Mouse (Mus musculus) E14TG2a.4 (cell line): ENCODE results near the gene AI837181.

Experiments used
- CTCF ChIP-seq: conservative IDR thresholded peaks from 2 replicates; pipeline ENCODE4 v1.5.1; 2014; ENCODE audit warnings: low read length
- NANOG ChIP-seq: IDR thresholded peaks from 2 replicates; pipeline ENCODE4 v1.6.1; 2014; ENCODE audit warnings: borderline replicate concordance, low read length, mixed read lengths

DNA sequence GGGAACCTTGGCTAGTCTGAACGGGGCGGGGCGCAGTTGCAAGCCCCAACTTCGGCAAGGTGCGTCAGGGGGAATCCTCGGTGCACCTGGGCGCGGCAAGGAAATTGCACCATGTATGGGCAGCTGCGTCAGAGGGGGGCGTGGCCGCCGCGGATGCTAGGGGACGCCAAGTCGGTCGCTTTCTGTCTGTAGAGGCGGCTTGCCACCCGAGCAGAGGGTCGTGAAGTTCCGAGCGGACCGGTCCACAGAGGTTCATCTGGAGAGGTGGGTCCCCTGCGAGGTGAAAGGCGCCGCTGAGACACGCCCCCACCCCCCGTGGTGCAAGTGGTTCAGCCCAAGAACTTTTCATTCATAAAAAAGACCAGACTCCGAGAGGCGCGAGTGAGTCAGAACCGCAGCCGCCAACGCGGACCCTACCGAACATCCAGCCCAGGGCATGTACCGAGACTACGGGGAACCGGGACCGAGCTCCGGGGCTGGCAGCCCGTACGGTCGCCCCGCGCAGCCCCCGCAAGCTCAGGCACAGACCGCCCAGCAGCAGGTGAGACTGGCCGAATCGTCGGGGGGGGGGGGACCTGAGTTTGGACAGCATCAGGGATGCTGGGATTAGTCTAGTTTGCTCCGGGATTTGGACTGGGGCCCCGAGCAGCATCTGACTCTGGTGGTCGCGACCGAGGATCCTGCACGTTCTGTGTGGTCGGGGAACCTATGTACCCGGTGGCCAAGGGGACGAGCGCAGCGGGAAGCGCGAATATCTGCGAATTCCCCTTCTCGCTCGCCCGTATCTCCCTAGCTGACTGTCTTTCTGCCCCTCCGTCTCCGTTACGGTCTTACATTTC lies 22.8 kb downstream of the AI837181 start, which contains the start of gene Fosl1:
- TF ChIP-seq CTCF (no peak), NANOG (no peak)
